Mouse (Mus musculus) liver, embryonic 12.5 days (tissue): ENCODE data around the gene Camkmt. TPM values are rescaled to one million over a fixed set of nuclear protein-coding genes. Genes with fewer than 3 reads are reported as not detected.

Experiments
- ATAC-seq: fragments of 200-750 bp; cut with Nextera tagmentation; 2 replicates; pipeline ENCODE4 v1.8.0; 2017; ENCODE audit warnings: moderate number of reproducible peaks, mild to moderate bottlenecking, moderate library complexity
- H3K27ac ChIP-seq: fragments of 300-500 bp; sonication (generic); 2 replicates; pipeline ENCODE4 v1.5.1; 2016; ENCODE audit warnings: mild to moderate bottlenecking
- H3K27me3 ChIP-seq: fragments of 300-500 bp; sonication (generic); replicated peaks from 2 replicates; pipeline ENCODE4 v1.6.1; 2016; ENCODE audit warnings: mild to moderate bottlenecking, moderate library complexity
- H3K36me3 ChIP-seq: fragments of 300-500 bp; sonication (generic); 2 replicates; pipeline ENCODE4 v1.6.1; 2016; ENCODE audit warnings: mild to moderate bottlenecking, moderate library complexity
- H3K4me1 ChIP-seq: fragments of 300-500 bp; sonication (generic); 2 replicates; pipeline ENCODE4 v1.6.1; 2016
- H3K4me2 ChIP-seq: fragments of 300-500 bp; sonication (generic); 2 replicates; pipeline ENCODE4 v1.6.1; 2016; ENCODE audit warnings: mild to moderate bottlenecking, moderate library complexity
- H3K4me3 ChIP-seq: fragments of 300-500 bp; sonication (generic); 2 replicates; pipeline ENCODE4 v1.5.1; 2016; ENCODE audit warnings: mild to moderate bottlenecking, moderate library complexity
- H3K9ac ChIP-seq: fragments of 300-500 bp; sonication (generic); 2 replicates; pipeline ENCODE4 v1.6.1; 2016; ENCODE audit warnings: mild to moderate bottlenecking, moderate library complexity
- H3K9me3 ChIP-seq: fragments of 300-500 bp; sonication (generic); replicated peaks from 2 replicates; pipeline ENCODE4 v1.6.1; 2016; ENCODE audit warnings: mild to moderate bottlenecking, moderate library complexity
- WGBS: fragments of 180-500 bp; shearing (Covaris S2); methylation state at CpG from one replicate; pipeline ENCODE4 v1.1.7; 2016; ENCODE audit not compliant: insufficient replicate concordance; 5-methylcytosine and 5-hydroxymethylcytosine counted together
- polyA plus RNA-seq: library from polyadenylated mRNA; unstranded; fragments of >200 nt; fragmentation: Nextera tagmentation; extraction: Ambion mirVana; gene quantifications from 2 replicates; pipeline ENCODE4 v1.2.1, GENCODE M21; 2016

Camkmt gene
- polyA plus RNA-seq, 1 experiment from 2014 or later, result 4.4 TPM

- no peaks in the 10 kb centered on the region for H3K4me1 ChIP-seq
- WGBS, result 7% methylated on average over 14 of the region's 14 CpGs
- no peak overlapping the region for H3K27ac ChIP-seq
- H3K9ac ChIP-seq, result no peak overlapping the region
- H3K4me3 ChIP-seq, result 0 out of 2 replicates have a peak overlapping the region, but pooled peaks have one; percentile 6
- no peaks in the 10 kb centered on the region for H3K36me3 ChIP-seq
- H3K4me2 ChIP-seq, result peak overlapping the region; percentile 50
- no peaks in the 10 kb centered on the region for H3K9me3 ChIP-seq
- 0 out of 2 replicates have a peak, but pooled peaks have one; percentile 37 for ATAC-seq
- H3K27me3 ChIP-seq, result peaks cover 4% of the 10 kb centered on the region; the same call in 1 of the 2 replicates
These were observed 99.1 kb downstream of the Camkmt start for GRCm38 (mm10) chr17:85189227-85190127.

GRCm38 (mm10) chr17:85190128-85190435 lies 99.7 kb downstream of the Camkmt start:
- no peaks in the 10 kb centered on the region for H3K4me1 ChIP-seq
- ATAC-seq, result no peak
- WGBS, result 49% methylated on average over 7 of the region's 7 CpGs
- no peak overlapping the region for H3K9ac ChIP-seq
- H3K36me3 ChIP-seq, result no peaks in the 10 kb centered on the region
- no peak overlapping the region for H3K27ac ChIP-seq
- H3K4me3 ChIP-seq, result no peak overlapping the region
- H3K9me3 ChIP-seq, result no peaks in the 10 kb centered on the region
- no peak overlapping the region for H3K4me2 ChIP-seq
- H3K27me3 ChIP-seq, result peaks cover 4% of the 10 kb centered on the region; the same call in 1 of the 2 replicates

- no peak overlapping the region for H3K4me2 ChIP-seq
- no peaks in the 10 kb centered on the region for H3K9me3 ChIP-seq
- no peaks in the 10 kb centered on the region for H3K36me3 ChIP-seq
- H3K4me3 ChIP-seq, result no peak overlapping the region
- WGBS, result 80% methylated on average over 11 of the region's 11 CpGs
- H3K27ac ChIP-seq, result no peak overlapping the region
- H3K4me1 ChIP-seq, result no peaks in the 10 kb centered on the region
- peaks cover 3% of the 10 kb centered on the region; the same call in 1 of the 2 replicates for H3K27me3 ChIP-seq
- H3K9ac ChIP-seq, result no peak overlapping the region
- ATAC-seq, result no peak
These were observed 102.9 kb downstream of the Camkmt start for GRCm38 (mm10) chr17:85193294-85193693.

GRCm38 (mm10) chr17:85198781-85199180 lies 108.4 kb downstream of the Camkmt start:
- no peak overlapping the region for H3K4me2 ChIP-seq
- no peak overlapping the region for H3K9ac ChIP-seq
- H3K27me3 ChIP-seq, result no peaks in the 10 kb centered on the region; the same call in 1 of the 2 replicates
- no peak for ATAC-seq
- no peaks in the 10 kb centered on the region for H3K4me1 ChIP-seq
- no peak overlapping the region for H3K27ac ChIP-seq
- H3K36me3 ChIP-seq, result no peaks in the 10 kb centered on the region
- no peak overlapping the region for H3K4me3 ChIP-seq
- no peaks in the 10 kb centered on the region for H3K9me3 ChIP-seq
- WGBS, result 80% methylated on average over 15 of the region's 15 CpGs

- Histone ChIP-seq H3K36me3 (no peaks in the 10 kb centered on the region), H3K27me3 (no peaks in the 10 kb centered on the region; the same call in 1 of the 2 replicates), H3K9ac (no peak overlapping the region), H3K27ac (no peak overlapping the region), H3K4me2 (no peak overlapping the region), H3K4me1 (no peaks in the 10 kb centered on the region), H3K9me3 (no peaks in the 10 kb centered on the region), H3K4me3 (no peak overlapping the region)
- WGBS, result 77% methylated on average over 11 of the region's 11 CpGs
- no peak for ATAC-seq
These were observed 109.0 kb downstream of the Camkmt start for GRCm38 (mm10) chr17:85199321-85199720.

- Histone ChIP-seq H3K4me2 (no peak overlapping the region), H3K27me3 (no peaks in the 10 kb centered on the region), H3K4me1 (no peaks in the 10 kb centered on the region), H3K36me3 (no peaks in the 10 kb centered on the region), H3K27ac (no peak overlapping the region), H3K4me3 (no peak overlapping the region), H3K9me3 (peaks cover 6% of the 10 kb centered on the region; the same call in 1 of the 2 replicates), H3K9ac (no peak overlapping the region)
- no peak for ATAC-seq
- WGBS, result 56% methylated on average over 5 of the region's 5 CpGs
These were observed 127.7 kb downstream of the Camkmt start for GRCm38 (mm10) chr17:85218054-85218453.

GRCm38 (mm10) chr17:85242109-85242508 lies 151.8 kb downstream of the Camkmt start:
- Histone ChIP-seq H3K27ac (no peak overlapping the region), H3K9ac (no peak overlapping the region), H3K4me1 (no peaks in the 10 kb centered on the region), H3K27me3 (no peaks in the 10 kb centered on the region), H3K36me3 (no peaks in the 10 kb centered on the region), H3K9me3 (no peaks in the 10 kb centered on the region), H3K4me2 (no peak overlapping the region), H3K4me3 (no peak overlapping the region)
- 70% methylated on average over 7 of the region's 7 CpGs for WGBS
- no peak for ATAC-seq

- no peaks in the 10 kb centered on the region for H3K9me3 ChIP-seq
- no peak overlapping the region for H3K4me2 ChIP-seq
- H3K4me3 ChIP-seq, result no peak overlapping the region
- H3K27me3 ChIP-seq, result no peaks in the 10 kb centered on the region
- WGBS, result 74% methylated on average over 5 of the region's 5 CpGs
- H3K36me3 ChIP-seq, result no peaks in the 10 kb centered on the region
- no peak overlapping the region for H3K27ac ChIP-seq
- no peak overlapping the region for H3K9ac ChIP-seq
- no peaks in the 10 kb centered on the region for H3K4me1 ChIP-seq
- no peak for ATAC-seq
These were observed 158.6 kb downstream of the Camkmt start for GRCm38 (mm10) chr17:85248962-85249361.

GRCm38 (mm10) chr17:85249744-85250143 lies 159.4 kb downstream of the Camkmt start:
- Histone ChIP-seq H3K4me2 (no peak overlapping the region), H3K9ac (no peak overlapping the region), H3K27me3 (no peaks in the 10 kb centered on the region), H3K27ac (no peak overlapping the region), H3K36me3 (no peaks in the 10 kb centered on the region), H3K4me3 (no peak overlapping the region), H3K4me1 (no peaks in the 10 kb centered on the region), H3K9me3 (no peaks in the 10 kb centered on the region)
- WGBS, result 50% methylated on average over 7 of the region's 7 CpGs
- ATAC-seq, result no peak

- WGBS, result 29% methylated on average over 9 of the region's 9 CpGs
- ATAC-seq, result no peak
- H3K4me1 ChIP-seq, result no peaks in the 10 kb centered on the region
- H3K27me3 ChIP-seq, result peaks cover 16% of the 10 kb centered on the region
- no peaks in the 10 kb centered on the region for H3K9me3 ChIP-seq
- no peak overlapping the region for H3K9ac ChIP-seq
- H3K27ac ChIP-seq, result no peak overlapping the region
- no peak overlapping the region for H3K4me3 ChIP-seq
- no peaks in the 10 kb centered on the region for H3K36me3 ChIP-seq
- H3K4me2 ChIP-seq, result 0 out of 2 replicates have a peak overlapping the region, but pooled peaks have one; percentile 12
These were observed 166.6 kb downstream of the Camkmt start for GRCm38 (mm10) chr17:85256930-85257329.

- Histone ChIP-seq H3K36me3 (no peaks in the 10 kb centered on the region), H3K9ac (no peak overlapping the region), H3K4me1 (no peaks in the 10 kb centered on the region), H3K27me3 (peaks cover 16% of the 10 kb centered on the region), H3K9me3 (no peaks in the 10 kb centered on the region), H3K27ac (no peak overlapping the region), H3K4me3 (no peak overlapping the region), H3K4me2 (0 out of 2 replicates have a peak overlapping the region, but pooled peaks have one; percentile 12)
- 52% methylated on average over 11 of the region's 11 CpGs for WGBS
- ATAC-seq, result no peak
These were observed 167.0 kb downstream of the Camkmt start for GRCm38 (mm10) chr17:85257348-85257747.

- no peaks in the 10 kb centered on the region for H3K36me3 ChIP-seq
- no peaks in the 10 kb centered on the region for H3K9me3 ChIP-seq
- no peak overlapping the region for H3K4me2 ChIP-seq
- H3K27me3 ChIP-seq, result peaks cover 16% of the 10 kb centered on the region
- 75% methylated on average over 13 of the region's 13 CpGs for WGBS
- no peak overlapping the region for H3K4me3 ChIP-seq
- no peak for ATAC-seq
- H3K27ac ChIP-seq, result no peak overlapping the region
- no peaks in the 10 kb centered on the region for H3K4me1 ChIP-seq
- H3K9ac ChIP-seq, result no peak overlapping the region
These were observed 168.5 kb downstream of the Camkmt start for GRCm38 (mm10) chr17:85258703-85259341.
